Mouse (Mus musculus) erythroblast, embryonic 14.5 days (primary cell): ENCODE data around the gene Tlcd1.

Experiments
- GATA1 ChIP-seq: IDR thresholded peaks from 2 replicates; pipeline ENCODE4 v1.6.1; 2012; ENCODE audit warnings: low read length, inconsistent platforms, mixed read lengths
- TAL1 ChIP-seq: IDR thresholded peaks from 3 replicates; pipeline ENCODE4 v1.6.1; 2012; ENCODE audit warnings: low read length, inconsistent platforms, mixed read lengths

DNA sequence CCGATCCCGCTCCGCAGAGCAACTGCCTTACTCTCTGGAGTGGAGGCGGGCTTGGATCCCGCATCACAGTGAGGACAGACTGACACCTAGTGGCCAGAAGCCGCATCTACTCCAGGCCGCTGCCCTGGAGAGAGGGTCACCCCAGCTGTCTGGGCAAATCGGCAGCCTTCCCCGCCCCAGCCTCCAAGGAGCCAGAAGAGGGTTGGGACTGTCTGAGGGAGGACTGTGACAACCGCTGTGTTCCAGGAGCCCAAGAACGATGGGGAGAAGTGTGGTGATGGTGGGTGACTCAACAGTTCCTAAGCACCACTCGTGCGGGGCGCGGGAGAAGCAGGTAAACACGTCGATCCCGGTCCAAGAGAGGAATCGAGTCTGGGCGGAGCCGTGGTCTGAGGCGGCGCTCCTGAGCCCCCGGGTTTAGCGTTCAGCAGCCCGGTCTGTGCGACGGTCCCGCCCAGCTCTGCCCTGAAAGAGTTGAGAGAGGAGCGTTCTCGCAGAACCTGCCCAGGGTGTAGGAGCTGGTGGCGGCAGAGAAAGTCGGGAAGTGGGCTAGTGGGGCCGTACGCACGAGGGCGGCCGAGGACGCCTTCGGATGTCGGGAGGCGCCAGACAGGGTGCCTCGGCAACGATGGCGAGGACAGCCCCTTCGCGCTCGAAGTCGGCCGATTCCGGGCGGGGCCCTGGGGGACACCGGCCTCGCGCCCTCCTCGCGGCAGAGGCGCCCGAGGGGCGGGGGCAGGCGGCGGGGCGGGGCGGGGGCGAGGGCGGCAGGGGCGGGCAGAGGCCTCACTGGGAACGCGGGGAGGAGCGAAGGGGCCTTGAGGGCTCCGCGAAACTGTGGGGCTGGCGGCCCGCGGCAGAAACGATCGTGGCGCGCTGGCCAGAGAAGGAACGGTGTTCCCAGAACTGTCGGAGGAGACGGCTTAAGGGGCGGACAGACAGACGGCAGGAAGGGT is 1.7 kb downstream of the Tlcd1 start:
- TF ChIP-seq GATA1 (no peak), TAL1 (no peak)
